Mouse (Mus musculus) stomach, postnatal 0 days (tissue): ENCODE results near the gene Mroh9.

Experiments
- CTCF ChIP-seq: IDR thresholded peaks from 2 replicates; pipeline ENCODE4 v1.5.1; 2016; ENCODE audit warnings: antibody characterized with exemption, low read depth, mild to moderate bottlenecking, moderate library complexity
- EP300 ChIP-seq: optimal IDR thresholded peaks from 2 replicates; pipeline ENCODE3; 2016; ENCODE audit warnings: antibody characterized with exemption

DNA sequence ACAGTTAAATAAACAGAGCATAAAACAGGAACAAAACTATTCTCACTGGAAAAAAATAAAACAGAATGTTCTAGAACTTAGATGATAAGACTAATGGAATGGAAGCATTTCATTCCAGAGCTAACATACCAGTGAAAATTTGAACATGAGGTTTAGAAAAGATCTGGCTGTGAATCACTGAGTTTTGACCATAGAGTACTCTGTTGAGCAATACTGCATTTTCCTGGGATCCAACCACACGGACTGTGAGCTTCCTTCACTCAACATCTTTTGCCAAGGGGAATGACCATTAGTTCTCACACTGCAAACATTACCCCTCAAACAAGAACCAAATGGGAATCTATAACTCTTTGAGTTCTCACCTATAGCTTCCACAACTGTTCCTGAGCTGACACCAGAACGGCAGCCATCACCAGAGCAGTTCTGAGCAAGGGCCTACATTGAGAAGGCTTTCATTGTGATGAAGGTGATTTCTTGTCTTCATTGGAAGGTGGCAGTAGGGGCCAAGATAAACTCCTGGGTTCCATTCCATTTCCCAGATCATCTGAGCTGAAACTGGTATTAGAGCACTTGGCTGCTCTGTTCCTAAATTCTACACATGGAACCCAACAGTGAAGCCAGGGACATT is 99.2 kb downstream of the Mroh9 start:
- TF ChIP-seq CTCF (no peak), EP300 (no peak)
